Mouse (Mus musculus): ENCODE data around the gene Ifi204. TPM values are rescaled to one million over a fixed set of nuclear protein-coding genes. Genes with fewer than 3 reads are reported as not detected.
"Not testable (repeated sequence)": the region's sequence is repeated elsewhere in the genome, so short reads cannot be mapped to it uniquely, and the experiment has no call there.

Gene Ifi204
- polyA plus RNA-seq (2017; shearing (Covaris generic)) = 1 to 10 TPM in 1 of 3 experiments, under 1 TPM in 2; 0.38 to 3.6 (median 0.42) TPM

DNA sequence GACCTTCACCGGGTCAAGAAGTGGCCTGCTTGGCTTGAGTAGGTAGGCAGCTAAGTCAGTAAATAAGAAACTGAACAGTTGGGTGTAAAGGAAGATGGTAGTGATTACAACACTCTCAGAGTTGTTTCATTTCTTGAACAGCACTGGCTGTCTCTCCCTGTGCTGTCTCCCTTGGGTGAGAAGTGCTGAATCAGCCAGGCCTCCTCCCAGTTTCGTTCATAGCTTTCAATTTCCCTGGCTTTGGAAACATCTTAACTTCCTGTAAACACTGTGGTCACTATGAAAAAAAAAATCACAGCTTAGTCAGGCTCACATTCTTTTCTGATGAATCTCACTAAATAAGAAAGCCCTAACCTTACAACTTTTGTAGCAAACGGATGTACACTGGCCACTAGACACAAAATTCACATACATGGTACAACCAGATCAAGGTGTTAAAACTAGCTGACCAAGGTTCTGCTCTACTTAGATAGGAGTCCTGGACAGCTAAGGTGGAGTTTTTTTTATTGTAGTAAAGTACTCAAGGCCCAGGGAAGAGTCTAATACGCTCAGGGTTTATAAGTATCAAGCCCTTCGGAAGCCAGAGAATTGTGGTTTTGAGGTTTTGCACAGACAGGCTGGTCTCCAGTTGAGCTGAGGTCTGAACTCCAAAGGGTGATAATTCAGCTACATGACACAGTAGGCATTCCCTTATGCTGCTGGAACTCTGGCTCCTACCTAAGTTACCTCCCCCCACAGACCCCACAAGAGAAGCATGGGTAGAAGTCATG lies at the start of gene Ifi204:
Ifi204 (minus strand) TSS at position 96 of the 770 bp plus-strand sequence.
- not testable (repeated sequence) for ATAC-seq

- peak; percentile 90 for ATAC-seq
Observed at GRCm38 (mm10) chr1:173809294-173809693, 42.6 kb upstream of the Ifi204 start.

DNA sequence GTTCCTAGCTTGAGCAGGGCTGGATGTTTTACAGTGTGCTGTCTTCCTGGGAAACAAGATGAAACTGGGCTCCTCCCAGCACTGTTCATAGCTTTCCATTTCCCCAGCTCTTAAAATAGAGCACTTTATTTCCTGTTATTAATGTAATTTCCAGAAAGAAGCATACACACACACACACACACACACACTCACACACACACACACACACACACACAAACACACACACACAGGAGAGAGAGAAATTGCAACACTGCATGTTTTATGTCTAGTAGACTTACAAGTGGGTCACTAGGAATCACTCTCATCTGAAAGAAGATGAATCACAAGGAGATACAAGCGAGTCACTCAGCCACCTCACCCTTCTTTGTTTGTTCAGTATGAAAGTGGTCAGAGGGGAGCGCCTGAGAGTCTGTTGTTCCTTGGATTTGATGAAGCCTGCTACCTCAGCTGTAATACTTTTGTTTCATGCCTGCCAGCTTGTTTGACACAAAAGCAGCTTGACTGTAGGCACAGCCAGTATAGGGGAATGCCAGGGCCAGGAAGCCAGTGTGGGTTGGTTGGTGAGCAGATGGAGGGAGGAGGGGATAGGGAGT lies 36.0 kb upstream of the Ifi204 start:
- not testable (repeated sequence) for ATAC-seq

GRCm38 (mm10) chr1:173802207-173802606 lies 35.5 kb upstream of the Ifi204 start:
- ATAC-seq = not testable (repeated sequence)

GRCm38 (mm10) chr1:173801791-173802190 lies 35.0 kb upstream of the Ifi204 start:
- peak; percentile 76 for ATAC-seq

GRCm38 (mm10) chr1:173773457-173773856 lies 6.7 kb upstream of the Ifi204 start:
- not testable (repeated sequence) for ATAC-seq

- ATAC-seq = peak; percentile 88
Observed at GRCm38 (mm10) chr1:173760032-173760431, 6.7 kb downstream of the Ifi204 start.

DNA sequence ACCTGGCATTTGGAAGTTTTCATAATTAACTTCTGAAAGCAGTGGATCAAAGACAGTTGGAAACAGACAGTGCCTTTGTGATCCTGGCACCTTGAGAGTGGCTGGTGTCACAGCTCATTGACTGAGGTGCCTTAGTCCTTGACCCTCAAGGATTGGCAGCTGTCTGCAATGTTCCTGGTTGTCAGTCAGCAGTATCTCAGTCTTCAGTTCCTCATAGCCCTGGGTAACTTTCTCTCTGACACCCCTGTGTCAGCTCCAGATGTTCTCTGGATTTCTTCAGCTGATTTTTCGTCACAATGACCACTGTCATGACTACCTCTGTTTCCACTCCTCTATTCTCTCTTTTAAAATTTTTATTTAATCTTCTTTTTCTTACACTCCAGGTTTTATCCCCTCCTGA lies 24.5 kb downstream of the Ifi204 start:
- ATAC-seq = no peak

DNA sequence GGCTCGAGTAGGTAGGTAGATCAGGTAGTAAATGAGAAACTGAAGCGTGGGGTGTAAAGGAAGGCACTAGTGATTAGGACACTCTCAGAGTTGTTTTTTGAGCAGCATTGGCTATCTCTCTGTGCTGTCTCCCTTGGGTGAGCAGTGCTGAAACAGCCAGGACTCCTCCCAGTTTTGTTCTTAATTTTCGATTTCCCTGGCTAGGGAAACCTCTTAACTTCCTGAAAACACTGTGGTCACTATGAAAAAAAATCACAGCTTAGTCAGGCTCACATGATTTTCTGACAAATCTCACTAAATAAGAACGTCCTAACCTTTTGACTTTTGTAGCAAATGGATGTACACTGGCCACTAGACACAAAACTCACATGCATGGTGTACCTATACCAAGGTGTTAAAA lies 25.1 kb downstream of the Ifi204 start, which contains the start of gene Ifi207:
Ifi207 (minus strand) TSS at position 92 of the 400 bp plus-strand sequence.
- no peak for ATAC-seq

DNA sequence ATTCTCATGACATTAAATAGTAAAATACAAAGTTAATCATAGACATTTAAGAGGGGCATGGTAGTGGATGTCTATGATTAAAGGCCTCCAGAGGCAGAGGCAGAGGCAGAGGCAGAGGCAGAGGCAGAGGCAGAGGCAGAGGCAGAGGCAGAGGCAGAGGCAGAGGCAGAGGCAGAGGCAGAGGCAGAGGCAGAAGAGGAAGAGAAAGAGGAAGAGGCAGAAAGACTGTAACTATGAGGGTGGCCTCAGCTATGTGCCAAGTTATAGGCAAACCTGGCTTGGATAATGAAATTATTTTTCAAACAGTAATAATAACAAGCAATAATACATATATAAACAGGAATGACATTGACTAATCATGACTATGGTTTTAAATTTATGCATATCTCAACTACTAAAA lies 26.2 kb downstream of the Ifi204 start:
- no peak for ATAC-seq

DNA sequence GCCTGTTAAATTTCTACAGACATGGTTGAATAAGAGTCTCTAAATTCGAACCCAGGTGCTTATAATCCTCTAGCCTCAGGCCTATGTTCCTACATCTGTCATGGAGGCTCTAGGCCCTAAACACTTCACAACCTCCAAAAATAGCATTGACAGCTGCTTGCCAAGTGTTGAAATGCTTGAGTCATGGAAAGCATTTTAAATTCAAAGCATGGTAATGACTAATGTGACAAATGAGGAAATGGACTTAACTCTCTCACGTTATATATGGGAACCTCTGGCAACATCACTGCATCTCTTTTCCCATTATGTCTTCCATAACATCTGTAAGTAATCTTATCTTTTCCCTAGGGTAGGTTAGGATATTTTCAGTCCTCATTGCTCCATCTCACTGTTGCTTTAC lies 29.8 kb downstream of the Ifi204 start:
- no peak for ATAC-seq

- ATAC-seq = not testable (repeated sequence)
Observed at GRCm38 (mm10) chr1:173735015-173735414, 31.7 kb downstream of the Ifi204 start.

GRCm38 (mm10) chr1:173733219-173733618 lies 33.5 kb downstream of the Ifi204 start:
- ATAC-seq = no peak

Other genes starting within 250 kb of the Ifi204 start
- 10 to 100 TPM; 19.8 to 28.9 (median 23.0) TPM for gene Ifi214, start 231.0 kb downstream of the Ifi204 start, polyA plus RNA-seq (2017; shearing (Covaris generic))
- gene Ifi213, start 167.7 kb downstream of the Ifi204 start, polyA plus RNA-seq (2017; shearing (Covaris generic)) = 10 to 100 TPM; 54.7 to 61.9 (median 56.4) TPM
- gene Ifi209, start 136.0 kb downstream of the Ifi204 start, polyA plus RNA-seq (2017; shearing (Covaris generic)) = 100 to 1,000 TPM; 164 to 254 (median 167) TPM
- gene Ifi208, start 93.3 kb downstream of the Ifi204 start, polyA plus RNA-seq (2017; shearing (Covaris generic)) = 10 to 100 TPM; 52.2 to 73.3 (median 72.7) TPM
- gene Ifi207, start 25.2 kb downstream of the Ifi204 start, polyA plus RNA-seq (2017; shearing (Covaris generic)) = under 1 TPM in 2 of 3 experiments, not detected in 1; 0.16 to 0.50 TPM
- gene Ifi211, start 146.1 kb upstream of the Ifi204 start, polyA plus RNA-seq (2017; shearing (Covaris generic)) = 1 to 10 TPM; 1.1 to 7.2 (median 2.0) TPM
- gene Mndal, start 175.5 kb upstream of the Ifi204 start, polyA plus RNA-seq (2017; shearing (Covaris generic)) = 100 to 1,000 TPM; 399 to 475 (median 464) TPM
- 100 to 1,000 TPM; 241 to 353 (median 324) TPM for gene Ifi203, start 175.7 kb upstream of the Ifi204 start, polyA plus RNA-seq (2017; shearing (Covaris generic))
- not detected for gene Ifi202b, start 215.8 kb upstream of the Ifi204 start, polyA plus RNA-seq (2017; shearing (Covaris generic))

Data from inflammation-experienced regulatory T-cells, adult 6 months (primary cell).